ENCODE assay signal across 19 mouse cellular contexts in the genomic region with DNA sequence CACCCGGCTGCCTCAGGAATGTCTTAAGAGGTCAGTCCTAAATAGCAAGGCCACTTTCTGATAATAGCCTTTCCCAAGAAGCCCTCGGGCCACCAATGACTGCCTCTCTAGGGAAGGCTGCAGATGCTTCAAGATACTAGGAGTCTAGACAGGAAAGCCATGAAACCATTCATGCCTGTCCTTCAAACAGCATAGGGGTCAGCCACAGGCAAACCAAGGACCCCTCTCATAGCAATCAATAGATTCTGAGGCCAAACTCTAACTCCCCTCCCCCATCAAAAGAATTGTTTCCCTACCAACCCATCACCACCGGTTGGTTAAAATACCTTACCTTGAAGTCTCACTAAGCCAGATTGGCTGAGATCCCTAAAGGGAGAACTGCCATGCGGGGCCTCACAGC. TPM values are rescaled to one million over a fixed set of nuclear protein-coding genes. Genes with fewer than 3 reads are reported as not detected.
DNase-seq lines count a peak whose midpoint lies in the region; ATAC-seq lines count a peak whose summit lies in the region.
"Had no signal": no experiment of that assay in that cellular context is flagged by ENCODE, and none has a peak within 500 bp of the region (broad histone marks: within the 10 kb centered on the region; RNA-seq: fewer than 3 reads in every experiment).

No protein-coding gene starts in this region.

- H3K4me1 ChIP-seq in kidney, embryonic 15.5 days = peaks cover 32% of the 10 kb centered on the region

- peak; percentile 51 for DNase-seq in heart, adult 11 months
- DNase-seq in heart, adult 18-20 months = no peak
- no peak for DNase-seq in kidney, adult 11 months
- DNase-seq in ZHBTc4 (ENCODE audit: low read depth, low spot score) = peak; percentile 57
- no peak for DNase-seq in layer of hippocampus, adult 18-20 months (ENCODE audit: low spot score in 2 of 2)
- DNase-seq: adrenal gland, adult 8-10 months; adrenal gland, postnatal 14 days; adrenal gland, postnatal 36 days; cerebellum, adult 11-12 months; cerebellum, adult 2 months; cerebellum, adult 9-10 months; cerebellum, postnatal 10 days; cerebellum, postnatal 25 days had no signal

- H3K27me3 ChIP-seq in kidney, embryonic 15.5 days = no peaks in the 10 kb centered on the region
- H3K27me3 ChIP-seq: embryonic facial prominence, embryonic 12.5 days; forebrain, embryonic 13.5 days; forebrain, embryonic 15.5 days had no signal

- no peak overlapping the region for H3K9ac ChIP-seq in kidney, embryonic 15.5 days
- H3K9ac ChIP-seq: embryonic facial prominence, embryonic 12.5 days; forebrain, embryonic 13.5 days; forebrain, embryonic 15.5 days had no signal

- WGBS in kidney, embryonic 15.5 days = 79% methylated on average over 4 of the region's 4 CpGs

- peaks cover 15% of the 10 kb centered on the region for H3K36me3 ChIP-seq in kidney, embryonic 15.5 days

- H3K4me2 ChIP-seq in kidney, embryonic 15.5 days = no peak overlapping the region
- H3K4me2 ChIP-seq: embryonic facial prominence, embryonic 12.5 days; forebrain, embryonic 13.5 days; forebrain, embryonic 15.5 days had no signal

- H3K4me3 ChIP-seq in kidney, embryonic 15.5 days (replicated peaks) = no peak overlapping the region
- H3K4me3 ChIP-seq: embryonic facial prominence, embryonic 10.5 days; embryonic facial prominence, embryonic 12.5 days; forebrain, embryonic 13.5 days; forebrain, embryonic 15.5 days had no signal

- no peak for ATAC-seq in kidney, embryonic 15.5 days (replicated peaks; ENCODE audit: low FRiP score)
- ATAC-seq: activated CD4-positive, CD25-positive, alpha-beta regulatory T cell, adult 4 months; forebrain, embryonic 13.5 days; forebrain, embryonic 15.5 days had no signal

- H3K27ac ChIP-seq in kidney, embryonic 15.5 days = 0 out of 2 replicates have a peak overlapping the region, but pooled peaks have one; percentile 7
- H3K27ac ChIP-seq: embryonic facial prominence, embryonic 10.5 days; embryonic facial prominence, embryonic 12.5 days; forebrain, embryonic 13.5 days; forebrain, embryonic 15.5 days had no signal

- no peaks in the 10 kb centered on the region for H3K9me3 ChIP-seq in kidney, embryonic 15.5 days (replicated peaks)
- H3K9me3 ChIP-seq: embryonic facial prominence, embryonic 10.5 days; embryonic facial prominence, embryonic 12.5 days; forebrain, embryonic 13.5 days; forebrain, embryonic 15.5 days had no signal

RNA-seq across cellular contexts. Expression of a gene that starts 5.1 kb away (rescaled TPM):
- total RNA-seq in heart, adult 18-20 months (2021) = 10 to 100 TPM; 74.6 to 79.1 TPM
- polyA plus RNA-seq in kidney, embryonic 15.5 days (2015; fragmentation: Nextera tagmentation; extraction: Ambion mirVana) = 4.2 and 4.3 TPM in 2 replicates
- total RNA-seq in layer of hippocampus, adult 18-20 months (2021) = 100 to 1,000 TPM; 168 to 176 TPM

Comparison
In these comparisons a context has a peak if more than half of its experiments do, and no peak if none do; other contexts are left out.
1. DNase-seq: peak in heart, adult 11 months (single experiment) and ZHBTc4 (single experiment); none in heart, adult 18-20 months (0 of 2), kidney, adult 11 months (single experiment) and layer of hippocampus, adult 18-20 months (0 of 2).